Mouse (Mus musculus) E14TG2a.4 (cell line): ENCODE measurements around the gene Eml6.
"Not testable (repeated sequence)": the region's sequence is repeated elsewhere in the genome, so short reads cannot be mapped to it uniquely, and the experiment has no call there.

Experiments
- H3K27me3 ChIP-seq: 2 replicates; pipeline ENCODE4 v1.6.1; 2014; ENCODE audit warnings: low read length, control low read depth; ENCODE audit not compliant: insufficient read depth
- H3K36me3 ChIP-seq: 2 replicates; pipeline ENCODE4 v1.6.1; 2014; ENCODE audit warnings: low read length, control low read depth; ENCODE audit not compliant: insufficient read depth
- H3K4me1 ChIP-seq: replicated peaks from 2 replicates; pipeline ENCODE4 v1.6.1; 2014; ENCODE audit warnings: low read depth, low read length, control low read depth
- H3K4me3 ChIP-seq: replicated peaks from 2 replicates; pipeline ENCODE4 v1.5.1; 2014; ENCODE audit warnings: mild to moderate bottlenecking, low read length
- H3K9me3 ChIP-seq: 2 replicates; pipeline ENCODE4 v1.6.1; 2014; ENCODE audit warnings: low read length, control low read depth
- CTCF ChIP-seq: conservative IDR thresholded peaks from 2 replicates; pipeline ENCODE4 v1.5.1; 2014; ENCODE audit warnings: low read length
- NANOG ChIP-seq: IDR thresholded peaks from 2 replicates; pipeline ENCODE4 v1.6.1; 2014; ENCODE audit warnings: borderline replicate concordance, low read length, mixed read lengths
- POU5F1 ChIP-seq: IDR thresholded peaks from 2 replicates; pipeline ENCODE4 v1.6.1; 2014; ENCODE audit warnings: low read length, borderline replicate concordance

Gene Eml6

GRCm38 (mm10) chr11:29827729-29828128 is 198.1 kb downstream of the Eml6 start:
- no peaks in the 10 kb centered on the region for H3K36me3 ChIP-seq
- no peak for TF ChIP-seq NANOG
- TF ChIP-seq CTCF = no peak
- no peak for TF ChIP-seq POU5F1
- peaks cover 44% of the 10 kb centered on the region for H3K27me3 ChIP-seq
- peaks cover 14% of the 10 kb centered on the region for H3K4me1 ChIP-seq
- H3K9me3 ChIP-seq = no peaks in the 10 kb centered on the region
- H3K4me3 ChIP-seq = no peak overlapping the region

GRCm38 (mm10) chr11:29826001-29826400 is 199.8 kb downstream of the Eml6 start:
- Histone ChIP-seq H3K4me1 (peaks cover 11% of the 10 kb centered on the region), H3K4me3 (no peak overlapping the region), H3K27me3 (peaks cover 46% of the 10 kb centered on the region), H3K36me3 (no peaks in the 10 kb centered on the region), H3K9me3 (no peaks in the 10 kb centered on the region)
- TF ChIP-seq POU5F1 (no peak), NANOG (no peak), CTCF (no peak)

- H3K27me3 ChIP-seq = peaks cover 46% of the 10 kb centered on the region
Observed at GRCm38 (mm10) chr11:29825271-29825718, 200.5 kb downstream of the Eml6 start, which contains the start of gene 4931440F15Rik. 4931440F15Rik (minus strand) TSS chr11:29825668.

GRCm38 (mm10) chr11:29824474-29825270 is 201.2 kb downstream of the Eml6 start:
- not testable (repeated sequence) for H3K9me3 ChIP-seq, H3K36me3 ChIP-seq
- Histone ChIP-seq H3K4me3 (peak overlapping the region; percentile 75), H3K4me1 (peaks cover 11% of the 10 kb centered on the region), H3K27me3 (peaks cover 46% of the 10 kb centered on the region)

More at GRCm38 (mm10) chr11:29825271-29825718, 200.5 kb downstream of the Eml6 start, which contains the start of gene 4931440F15Rik:
- H3K36me3 ChIP-seq, H3K9me3 ChIP-seq: not testable (repeated sequence)
- Histone ChIP-seq H3K4me3 (peak within 1 kb of the TSS; percentile 75), H3K4me1 (peaks cover 11% of the 10 kb centered on the region)

GRCm38 (mm10) chr11:29823141-29823540 is 202.7 kb downstream of the Eml6 start:
- H3K9me3 ChIP-seq = no peaks in the 10 kb centered on the region
- no peak overlapping the region for H3K4me3 ChIP-seq
- TF ChIP-seq POU5F1 (no peak), CTCF (no peak), NANOG (no peak)
- H3K4me1 ChIP-seq = peaks cover 11% of the 10 kb centered on the region
- no peaks in the 10 kb centered on the region for H3K36me3 ChIP-seq
- peaks cover 46% of the 10 kb centered on the region for H3K27me3 ChIP-seq

GRCm38 (mm10) chr11:29815670-29816069 is 210.2 kb downstream of the Eml6 start:
- H3K27me3 ChIP-seq = no peaks in the 10 kb centered on the region
- TF ChIP-seq POU5F1 = no peak
- no peak for TF ChIP-seq NANOG
- no peak for TF ChIP-seq CTCF
- no peak overlapping the region for H3K4me3 ChIP-seq
- H3K4me1 ChIP-seq = no peaks in the 10 kb centered on the region
- no peaks in the 10 kb centered on the region for H3K36me3 ChIP-seq
- H3K9me3 ChIP-seq = no peaks in the 10 kb centered on the region

GRCm38 (mm10) chr11:29815261-29815660 is 210.6 kb downstream of the Eml6 start:
- no peaks in the 10 kb centered on the region for H3K9me3 ChIP-seq
- H3K27me3 ChIP-seq = no peaks in the 10 kb centered on the region
- no peaks in the 10 kb centered on the region for H3K4me1 ChIP-seq
- H3K36me3 ChIP-seq = no peaks in the 10 kb centered on the region
- H3K4me3 ChIP-seq = no peak overlapping the region
- TF ChIP-seq POU5F1 (no peak), CTCF (no peak), NANOG (no peak)

GRCm38 (mm10) chr11:29813267-29813666 is 212.6 kb downstream of the Eml6 start:
- Histone ChIP-seq H3K36me3 (no peaks in the 10 kb centered on the region), H3K4me3 (no peak overlapping the region), H3K27me3 (no peaks in the 10 kb centered on the region), H3K9me3 (no peaks in the 10 kb centered on the region), H3K4me1 (no peaks in the 10 kb centered on the region)
- TF ChIP-seq CTCF = no peak
- TF ChIP-seq NANOG = no peak
- no peak for TF ChIP-seq POU5F1

- Histone ChIP-seq H3K9me3 (no peaks in the 10 kb centered on the region), H3K4me3 (no peak overlapping the region), H3K4me1 (no peaks in the 10 kb centered on the region), H3K27me3 (no peaks in the 10 kb centered on the region), H3K36me3 (no peaks in the 10 kb centered on the region)
- TF ChIP-seq NANOG (no peak), POU5F1 (no peak), CTCF (no peak)
Observed at GRCm38 (mm10) chr11:29812475-29812874, 213.4 kb downstream of the Eml6 start.
